Mouse (Mus musculus) lung, adult 2 months (tissue): ENCODE measurements around the gene Gm5129.

Experiments used
- CTCF ChIP-seq: fragments of 200-500 bp; IDR thresholded peaks from 2 replicates; pipeline ENCODE4 v1.5.1; 2011; ENCODE audit warnings: mild to moderate bottlenecking, low read length, control low read depth; ENCODE audit not compliant: insufficient read depth
- POLR2A ChIP-seq: fragments of 200-500 bp; IDR thresholded peaks from 2 replicates; pipeline ENCODE4 v1.6.1; 2011; ENCODE audit warnings: low read depth, mild to moderate bottlenecking, control low read depth, low read length, borderline replicate concordance; ENCODE audit errors: extremely low read depth

- TF ChIP-seq CTCF (no peak), POLR2A (no peak)
These were observed 17.2 kb upstream of the Gm5129 start for GRCm38 (mm10) chr5:29752894-29753293.
